Mouse (Mus musculus): ENCODE measurements around the gene Kpna1.

Kpna1 gene

DNA sequence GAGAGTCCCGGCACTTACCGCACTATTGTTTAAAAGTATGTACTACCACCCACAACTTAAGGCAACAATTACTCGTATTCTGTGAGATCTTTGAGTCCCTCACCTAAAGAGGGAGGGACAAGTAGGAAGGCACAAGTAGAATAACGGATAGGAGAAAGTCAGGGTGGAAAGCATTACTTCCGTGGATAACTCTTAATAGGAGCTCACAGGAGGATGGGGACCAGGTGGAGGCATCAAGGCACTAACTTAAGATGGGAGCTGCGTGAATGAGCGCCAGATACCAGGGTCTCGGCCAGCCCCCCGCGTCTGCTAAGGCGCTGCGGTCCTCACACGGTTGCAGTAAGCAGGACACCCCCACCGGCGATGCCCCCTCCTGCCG lies 92.5 kb downstream of the Kpna1 start:
- DNase-seq (ENCODE audit: low read depth, low spot score): no peak

DNA sequence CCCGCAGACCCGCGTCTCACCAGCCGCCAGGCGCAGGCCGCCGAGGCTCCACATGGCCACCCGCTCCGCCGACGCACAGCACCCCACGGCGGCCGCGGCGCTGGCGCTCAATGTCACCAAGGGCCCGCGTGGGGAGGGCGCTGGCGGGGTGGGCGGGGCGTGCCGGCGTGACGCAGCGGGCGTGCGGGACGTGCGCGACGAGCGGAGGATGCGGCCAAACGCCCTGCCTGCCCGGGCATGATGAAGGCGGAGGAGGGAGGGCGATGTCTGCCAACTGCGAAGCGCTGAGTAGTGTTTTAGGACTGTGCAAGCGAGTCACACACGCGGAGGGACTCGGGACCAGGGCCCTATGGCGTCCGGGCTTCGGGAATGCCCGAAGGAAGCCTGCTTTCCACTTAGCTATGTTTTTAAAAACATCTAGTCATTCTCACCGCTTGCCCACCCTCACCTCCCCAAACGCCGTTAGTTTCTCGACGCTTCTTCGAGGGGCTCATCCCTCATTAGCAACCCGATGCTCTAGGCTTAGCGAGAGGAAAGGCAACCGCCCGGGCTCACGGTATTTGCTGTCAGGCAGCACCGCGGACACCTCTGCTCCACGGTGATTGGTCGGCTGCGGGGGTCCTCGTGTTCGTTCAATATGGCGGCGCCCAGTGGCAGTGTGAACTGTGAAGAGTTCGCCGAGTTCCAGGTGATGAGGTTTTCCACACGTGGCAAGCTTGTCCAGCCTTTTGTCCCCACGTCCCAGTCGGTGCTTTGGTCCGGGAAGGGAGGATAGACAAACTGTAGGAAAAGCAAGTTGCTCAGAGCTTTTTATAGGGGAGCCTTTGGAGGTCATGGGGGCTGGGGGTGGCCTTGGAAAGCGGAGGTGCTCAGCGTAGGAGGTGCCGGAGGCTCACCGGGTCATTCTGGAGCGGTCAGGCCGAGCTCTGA lies 93.2 kb downstream of the Kpna1 start, which contains the start of the genes Fam162a and Ccdc58:
Gene Fam162a, minus strand, starts transcription at position 145 of the 930 bp plus-strand sequence.
Gene Ccdc58, plus strand, starts transcription at position 236 of the 930 bp plus-strand sequence.
- DNase-seq (ENCODE audit: low read depth, low spot score): peak; percentile 95

DNA sequence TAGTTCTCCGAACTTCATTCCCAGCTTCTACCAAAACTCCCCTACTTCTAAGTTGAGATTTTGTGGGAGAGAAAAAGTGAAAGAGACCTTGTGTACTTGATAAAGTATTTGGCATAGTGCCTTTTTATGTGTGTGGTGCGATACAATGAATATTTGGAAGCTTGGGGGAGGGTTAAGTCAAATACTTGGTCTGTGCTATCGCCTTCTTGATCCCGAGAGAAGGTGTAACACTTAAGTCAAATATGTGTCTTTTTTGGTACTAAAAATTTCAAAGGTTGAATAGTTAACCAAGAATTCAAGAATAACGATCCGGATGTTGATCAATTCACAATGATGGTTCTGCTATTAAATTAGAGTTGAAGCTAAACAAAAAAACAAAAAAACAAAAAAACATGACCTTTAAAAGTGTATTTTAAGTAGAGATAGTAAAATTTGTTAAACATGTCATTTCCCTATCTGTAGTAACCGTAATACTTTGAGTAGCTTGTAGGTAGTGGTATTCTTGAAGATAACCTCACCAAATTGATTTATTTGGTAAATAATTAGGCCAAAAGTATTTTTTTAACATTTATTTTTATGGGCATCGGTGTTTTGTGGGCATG lies 94.0 kb downstream of the Kpna1 start:
- DNase-seq (ENCODE audit: low read depth, low spot score): no peak

DNA sequence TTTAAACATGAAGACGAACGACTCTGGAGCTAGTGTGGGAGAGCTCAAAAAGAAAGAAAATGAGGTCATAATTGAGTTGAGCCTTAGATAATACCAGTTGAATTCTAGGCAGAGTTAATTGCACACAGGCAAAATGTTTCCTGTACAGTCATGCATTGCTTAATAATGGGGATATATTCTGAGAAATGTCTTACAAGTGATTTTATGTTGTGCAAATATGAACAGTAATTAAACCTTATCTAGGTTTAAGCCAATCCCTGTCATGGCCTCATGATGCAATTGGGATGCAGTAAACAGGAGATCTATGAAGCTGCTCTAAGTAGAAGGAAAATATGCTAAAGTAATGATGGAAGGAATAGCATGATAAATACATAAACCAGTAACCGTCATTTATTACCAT lies 96.2 kb downstream of the Kpna1 start:
- no peak for DNase-seq (ENCODE audit: low read depth, low spot score)

DNA sequence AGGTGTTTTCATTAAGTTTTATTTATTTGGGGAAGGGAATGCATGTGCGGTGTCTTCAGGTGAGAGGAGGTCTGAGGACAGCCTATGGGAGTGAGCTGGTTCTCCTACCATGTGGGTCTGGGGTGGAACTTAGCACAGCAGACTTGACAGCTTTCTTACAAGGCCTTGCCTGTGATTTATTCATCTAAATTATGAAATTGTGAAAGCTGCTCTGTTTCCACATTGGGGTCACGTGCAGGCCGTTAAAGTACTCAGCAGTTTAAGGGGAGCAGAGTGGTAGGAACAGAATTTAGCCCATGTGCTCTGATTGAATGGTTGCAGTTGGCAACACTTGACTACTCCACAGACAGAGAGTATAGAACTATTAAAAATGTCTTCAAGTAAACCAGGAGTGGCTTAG lies 101.4 kb downstream of the Kpna1 start:
- no peak for DNase-seq (ENCODE audit: low read depth, low spot score)

Data from CD4-positive helper T cell, adult 2 months (primary cell).